Mouse (Mus musculus) intestine, postnatal 0 days (tissue): Measurements from ENCODE around the gene L2hgdh. TPM values are rescaled to one million over a fixed set of nuclear protein-coding genes. Genes with fewer than 3 reads are reported as not detected.
A peak's percentile ranks its signal among the peaks of the same experiment; 100 is the strongest.

Source experiments
- ATAC-seq: fragments of 200-750 bp; cut with Nextera tagmentation; 2 replicates; pipeline ENCODE4 v1.8.0; 2017; ENCODE audit warnings: mild to moderate bottlenecking, moderate TSS enrichment, moderate library complexity
- H3K27ac ChIP-seq: fragments of 300-500 bp; sonication (generic); 2 replicates; pipeline ENCODE4 v1.5.1; 2014; ENCODE audit warnings: mild to moderate bottlenecking, low read depth, low read length, moderate library complexity
- H3K27me3 ChIP-seq: fragments of 300-500 bp; sonication (generic); replicated peaks from 2 replicates; pipeline ENCODE4 v1.6.1; 2014; ENCODE audit warnings: low read length, mixed read lengths; ENCODE audit not compliant: control insufficient read depth, insufficient read depth
- H3K36me3 ChIP-seq: fragments of 300-500 bp; sonication (generic); 2 replicates; pipeline ENCODE4 v1.6.1; 2014; ENCODE audit warnings: mild to moderate bottlenecking, moderate library complexity; ENCODE audit not compliant: control insufficient read depth, insufficient read depth
- H3K4me1 ChIP-seq: fragments of 300-500 bp; sonication (generic); replicated peaks from 2 replicates; pipeline ENCODE4 v1.6.1; 2014; ENCODE audit warnings: antibody characterized with exemption, low read length, mixed read lengths; ENCODE audit not compliant: control insufficient read depth, insufficient read depth
- H3K4me2 ChIP-seq: fragments of 300-500 bp; sonication (generic); replicated peaks from 2 replicates; pipeline ENCODE4 v1.6.1; 2014; ENCODE audit warnings: low read depth, mild to moderate bottlenecking, moderate library complexity
- H3K4me3 ChIP-seq: fragments of 300-500 bp; sonication (generic); 2 replicates; pipeline ENCODE4 v1.5.1; 2014; ENCODE audit warnings: low read depth, low read length
- H3K9ac ChIP-seq: fragments of 300-500 bp; sonication (generic); 2 replicates; pipeline ENCODE4 v1.6.1; 2014; ENCODE audit warnings: mild to moderate bottlenecking, low read depth, low read length
- H3K9me3 ChIP-seq: fragments of 300-500 bp; sonication (generic); 2 replicates; pipeline ENCODE4 v1.6.1; 2016; ENCODE audit warnings: mixed run types; ENCODE audit not compliant: control insufficient read depth
- CTCF ChIP-seq: sonication (generic); IDR thresholded peaks from 2 replicates; pipeline ENCODE4 v1.5.1; 2016; ENCODE audit warnings: low read depth, mild to moderate bottlenecking, control low read depth, antibody characterized with exemption, moderate library complexity
- WGBS: fragments of 180-500 bp; shearing (Covaris S2); extraction: QIAGEN DNeasy Blood & Tissue Kit; methylation state at CpG from one replicate; pipeline ENCODE4 v1.1.7; 2014; 5-methylcytosine and 5-hydroxymethylcytosine counted together
- polyA plus RNA-seq: library from polyadenylated mRNA; unstranded; fragments of >200 nt; fragmentation: Nextera tagmentation; extraction: Ambion mirVana; gene quantifications from 2 replicates; pipeline ENCODE4 v1.2.1, GENCODE M21; 2015

Gene L2hgdh
- polyA plus RNA-seq, 1 experiment from 2014 or later: 13.8 TPM

DNA sequence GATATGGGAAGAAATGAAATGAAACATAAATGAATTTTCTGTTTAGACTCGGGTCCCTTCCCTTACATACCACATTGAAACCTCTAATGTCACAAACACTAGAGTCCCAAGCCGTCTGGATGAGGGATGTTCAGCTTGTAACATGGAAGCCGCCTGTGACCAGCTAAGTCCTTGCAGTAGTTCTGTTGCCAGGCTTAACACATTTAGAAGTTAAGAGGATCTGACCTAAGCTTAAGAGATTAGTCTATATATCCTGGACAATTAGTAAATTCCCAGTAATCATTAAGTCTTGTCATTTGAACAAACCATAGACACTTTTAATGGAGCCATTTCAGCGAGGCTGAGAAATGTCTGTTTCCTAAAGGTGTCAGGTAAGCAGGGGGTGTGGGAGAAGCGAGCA, 31.3 kb upstream of the L2hgdh start:
- Histone ChIP-seq H3K27me3 (no peaks in the 10 kb centered on the region), H3K4me2 (no peak overlapping the region), H3K27ac (no peak overlapping the region), H3K9me3 (no peaks in the 10 kb centered on the region), H3K4me1 (peaks cover 3% of the 10 kb centered on the region; the same call in 1 of the 2 replicates), H3K4me3 (no peak overlapping the region), H3K36me3 (no peaks in the 10 kb centered on the region), H3K9ac (no peak overlapping the region)
- 73% methylated on average over 5 of the region's 5 CpGs for WGBS
- no peak for TF ChIP-seq CTCF
- no peak for ATAC-seq

DNA sequence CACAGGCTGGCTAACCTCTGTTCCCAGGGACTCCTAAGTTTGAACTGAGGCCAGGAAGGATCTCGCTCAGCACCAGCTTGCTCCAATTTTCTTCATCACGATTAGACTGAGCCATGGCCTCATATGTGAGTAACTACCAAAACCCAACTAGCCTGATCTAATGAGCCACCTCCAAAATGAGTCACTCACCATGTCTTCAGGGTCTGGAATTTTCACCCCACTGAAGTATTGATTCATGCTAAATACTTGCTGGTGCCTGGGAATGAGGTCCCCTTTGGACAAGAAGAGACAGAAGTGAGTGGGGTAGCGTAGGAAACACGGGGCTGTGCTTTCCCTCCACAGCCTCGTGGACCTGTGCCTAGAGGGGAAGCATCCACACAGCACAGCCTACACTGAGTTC, 29.3 kb upstream of the L2hgdh start:
- H3K4me1 ChIP-seq: peaks cover 3% of the 10 kb centered on the region; the same call in 1 of the 2 replicates
- ATAC-seq: no peak
- H3K27ac ChIP-seq: no peak overlapping the region
- no peak overlapping the region for H3K9ac ChIP-seq
- WGBS: 81% methylated on average over 5 of the region's 5 CpGs
- H3K4me2 ChIP-seq: no peak overlapping the region
- no peaks in the 10 kb centered on the region for H3K27me3 ChIP-seq
- TF ChIP-seq CTCF: no peak
- H3K4me3 ChIP-seq: no peak overlapping the region
- H3K9me3 ChIP-seq: no peaks in the 10 kb centered on the region
- H3K36me3 ChIP-seq: no peaks in the 10 kb centered on the region

DNA sequence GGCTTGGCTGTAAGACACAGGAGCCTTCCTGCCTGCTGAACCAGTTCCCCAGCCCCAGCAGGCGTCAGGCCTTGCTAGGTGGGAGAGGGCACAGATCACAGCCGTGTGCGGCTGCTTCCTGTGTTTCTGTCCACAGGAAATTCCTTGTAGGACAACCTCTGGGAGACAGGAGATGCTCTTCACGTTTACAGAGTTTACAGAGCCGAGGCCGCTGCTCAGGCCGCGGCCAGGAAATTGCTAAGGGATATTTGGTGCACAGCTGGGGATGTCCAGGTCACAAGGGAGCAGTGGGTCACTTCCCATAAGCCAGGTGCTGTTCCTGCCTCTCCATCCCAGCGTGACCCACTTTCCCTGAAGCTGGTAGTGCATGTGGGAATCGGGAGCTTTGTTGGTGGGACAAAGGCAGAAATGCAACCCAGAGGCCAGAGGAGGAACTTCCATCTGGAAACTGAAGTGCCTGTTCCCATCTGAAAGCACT, 27.2 kb upstream of the L2hgdh start:
- WGBS: 29% methylated on average over 10 of the region's 10 CpGs
- no peaks in the 10 kb centered on the region for H3K27me3 ChIP-seq
- no peaks in the 10 kb centered on the region for H3K4me1 ChIP-seq
- no peak overlapping the region for H3K27ac ChIP-seq
- 0 out of 2 replicates have a peak, but pooled peaks have one; percentile 22 for ATAC-seq
- H3K4me3 ChIP-seq: no peak overlapping the region
- TF ChIP-seq CTCF: peak; percentile 23; the same call in 1 of the 2 replicates
- H3K9me3 ChIP-seq: no peaks in the 10 kb centered on the region
- no peaks in the 10 kb centered on the region for H3K36me3 ChIP-seq
- no peak overlapping the region for H3K4me2 ChIP-seq
- no peak overlapping the region for H3K9ac ChIP-seq

DNA sequence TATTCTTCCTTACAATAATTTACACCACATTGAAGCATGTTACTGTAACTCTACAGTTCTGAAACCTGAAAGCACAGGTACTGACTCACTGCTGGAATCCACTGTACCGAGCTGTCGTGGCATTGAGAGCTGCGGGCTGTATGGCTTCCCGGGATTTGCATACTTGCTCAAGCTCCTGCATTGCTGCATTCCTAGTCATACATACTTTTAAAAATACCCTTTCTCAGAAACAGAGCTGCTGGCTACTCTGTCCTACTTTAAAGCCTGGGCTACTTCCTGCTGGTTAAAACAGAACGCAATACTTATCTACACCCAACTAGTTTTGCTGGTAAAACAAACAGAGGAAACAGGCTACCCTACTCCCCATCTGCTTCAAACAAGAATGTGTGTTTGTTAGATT, 19.5 kb upstream of the L2hgdh start:
- H3K27ac ChIP-seq: no peak overlapping the region
- H3K9ac ChIP-seq: no peak overlapping the region
- ATAC-seq: no peak
- H3K4me3 ChIP-seq: no peak overlapping the region
- H3K4me2 ChIP-seq: no peak overlapping the region
- no peaks in the 10 kb centered on the region for H3K27me3 ChIP-seq
- no peaks in the 10 kb centered on the region for H3K9me3 ChIP-seq
- H3K36me3 ChIP-seq: peaks cover 10% of the 10 kb centered on the region; the same call in 1 of the 2 replicates
- WGBS: 84% methylated on average over 5 of the region's 5 CpGs
- TF ChIP-seq CTCF: no peak
- no peaks in the 10 kb centered on the region for H3K4me1 ChIP-seq

DNA sequence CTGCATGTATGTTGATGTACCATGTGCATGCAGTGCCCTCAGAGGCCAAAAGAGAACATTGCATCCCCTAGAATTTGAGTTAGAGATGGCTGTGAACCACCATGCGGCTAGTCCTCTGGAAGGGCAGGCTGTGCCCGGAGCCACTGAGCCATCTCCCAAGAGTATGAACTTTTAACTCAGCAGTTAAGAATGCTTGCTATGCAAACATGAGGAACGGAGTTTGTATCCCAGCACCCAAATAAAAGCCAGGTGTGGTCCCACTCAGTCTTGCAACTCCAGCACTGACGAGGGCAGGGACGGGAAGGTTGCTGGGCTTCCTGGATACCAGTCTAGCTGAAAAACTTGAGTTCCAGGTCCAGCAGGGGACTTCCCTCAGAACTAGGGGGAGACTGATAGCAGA, 17.3 kb upstream of the L2hgdh start:
- H3K9ac ChIP-seq: no peak overlapping the region
- peak; percentile 33 for TF ChIP-seq CTCF
- H3K4me1 ChIP-seq: no peaks in the 10 kb centered on the region
- peaks cover 10% of the 10 kb centered on the region; the same call in 1 of the 2 replicates for H3K36me3 ChIP-seq
- no peak overlapping the region for H3K27ac ChIP-seq
- ATAC-seq: no peak
- no peaks in the 10 kb centered on the region for H3K27me3 ChIP-seq
- no peak overlapping the region for H3K4me2 ChIP-seq
- H3K4me3 ChIP-seq: no peak overlapping the region
- no peaks in the 10 kb centered on the region for H3K9me3 ChIP-seq
- WGBS: 57% methylated on average over 5 of the region's 5 CpGs

DNA sequence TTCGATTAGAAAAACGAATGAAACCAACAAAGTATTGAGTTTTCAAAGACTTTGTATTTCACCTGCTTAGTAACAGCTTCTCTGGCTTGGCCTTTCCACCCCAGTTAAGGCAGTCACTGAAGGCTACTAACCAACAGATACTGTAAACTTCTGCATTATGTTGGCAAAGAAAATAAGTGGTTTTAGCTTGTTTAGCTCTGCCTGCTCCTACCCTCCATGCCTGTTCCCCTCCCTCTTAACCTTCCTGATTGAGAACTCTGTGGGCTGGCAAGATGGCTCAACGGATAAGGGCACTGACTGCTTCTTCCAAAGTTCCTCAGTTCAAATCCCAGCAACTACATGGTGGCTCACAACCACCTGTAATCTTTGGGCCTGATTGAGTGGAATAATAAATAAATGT, 9.2 kb upstream of the L2hgdh start:
- Histone ChIP-seq H3K27ac (no peak overlapping the region), H3K4me1 (no peaks in the 10 kb centered on the region), H3K9ac (no peak overlapping the region), H3K36me3 (no peaks in the 10 kb centered on the region), H3K27me3 (no peaks in the 10 kb centered on the region), H3K9me3 (no peaks in the 10 kb centered on the region), H3K4me2 (no peak overlapping the region), H3K4me3 (no peak overlapping the region)
- no peak for ATAC-seq
- 78% methylated on average over 3 of the region's 3 CpGs for WGBS
- TF ChIP-seq CTCF: no peak

DNA sequence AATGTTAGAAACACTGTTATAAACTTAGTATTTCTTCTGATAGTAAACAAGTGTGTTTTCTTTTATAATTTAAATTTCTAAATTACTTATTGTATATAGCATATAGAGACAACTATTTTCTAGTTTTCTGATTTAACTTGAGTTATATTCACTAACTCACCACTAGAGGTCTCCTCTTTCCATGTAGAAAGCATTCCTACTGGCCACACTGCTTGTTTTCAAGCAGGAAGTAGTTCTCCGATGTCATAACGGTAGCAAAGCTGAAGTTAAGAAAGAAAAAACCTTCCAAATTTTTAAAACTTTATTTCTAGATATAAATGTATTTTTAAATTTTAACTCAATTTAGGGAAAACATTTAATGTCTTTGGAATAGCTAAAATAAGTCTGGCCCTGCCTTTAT, 8.8 kb upstream of the L2hgdh start:
- Histone ChIP-seq H3K4me3 (no peak overlapping the region), H3K4me1 (no peaks in the 10 kb centered on the region), H3K4me2 (no peak overlapping the region), H3K9ac (no peak overlapping the region), H3K36me3 (no peaks in the 10 kb centered on the region), H3K9me3 (no peaks in the 10 kb centered on the region), H3K27me3 (no peaks in the 10 kb centered on the region), H3K27ac (no peak overlapping the region)
- ATAC-seq: 0 out of 2 replicates have a peak, but pooled peaks have one; percentile 51
- 1% methylated on average over 2 of the region's 2 CpGs for WGBS
- TF ChIP-seq CTCF: peak; percentile 81
